Mouse (Mus musculus): ENCODE measurements around the gene Hoxc5. TPM values are rescaled to one million over a fixed set of nuclear protein-coding genes. Genes with fewer than 3 reads are reported as not detected.

Hoxc5 gene
- polyA plus RNA-seq, 1 experiment from 2014 or later, result 5.1 TPM

DNA sequence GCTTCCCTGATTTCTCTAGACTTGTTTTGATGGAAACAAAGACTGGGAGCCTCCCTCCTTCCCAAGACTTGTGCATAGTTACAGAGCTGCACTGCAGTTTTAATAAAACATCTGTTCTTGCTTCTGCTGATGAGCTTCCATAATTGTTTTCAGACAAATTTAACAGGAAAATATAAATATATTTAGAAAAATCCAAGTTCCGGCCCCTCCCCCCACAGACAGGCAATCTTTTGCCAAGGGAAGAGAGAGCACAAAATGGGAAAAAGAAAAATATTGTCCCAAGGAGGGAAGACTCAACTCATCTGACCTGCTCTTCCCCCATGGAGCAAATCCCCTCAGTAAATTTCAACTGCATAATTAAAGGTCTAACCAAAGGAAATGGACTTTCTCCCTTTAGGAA, 39.1 kb downstream of the Hoxc5 start:
- WGBS, result 19% methylated on average over 1 of the region's 1 CpGs
- Histone ChIP-seq H3K9ac (ENCODE audit: low read depth, low read length) (peak overlapping the region; percentile 57; the same call in 1 of the 2 replicates), H3K36me3 (ENCODE audit: control insufficient read depth, insufficient read depth, low read length) (no peaks in the 10 kb centered on the region; the same call in 1 of the 2 replicates), H3K4me2 (replicated peaks; ENCODE audit: low read depth, low read length) (peak overlapping the region; percentile 42), H3K27me3 (ENCODE audit: control insufficient read depth, insufficient read depth, low read length) (peaks cover 16% of the 10 kb centered on the region), H3K4me3 (ENCODE audit: low read length) (no peak overlapping the region; the same call in 1 of the 2 replicates), H3K27ac (ENCODE audit: low read depth, low read length) (peak overlapping the region; percentile 90), H3K4me1 (ENCODE audit: control insufficient read depth, insufficient read depth, low read length) (peaks cover 88% of the 10 kb centered on the region), H3K9me3 (ENCODE audit: control insufficient read depth, low read length) (no peaks in the 10 kb centered on the region)
- no peak for ATAC-seq (ENCODE audit: low FRiP score, low TSS enrichment)

DNA sequence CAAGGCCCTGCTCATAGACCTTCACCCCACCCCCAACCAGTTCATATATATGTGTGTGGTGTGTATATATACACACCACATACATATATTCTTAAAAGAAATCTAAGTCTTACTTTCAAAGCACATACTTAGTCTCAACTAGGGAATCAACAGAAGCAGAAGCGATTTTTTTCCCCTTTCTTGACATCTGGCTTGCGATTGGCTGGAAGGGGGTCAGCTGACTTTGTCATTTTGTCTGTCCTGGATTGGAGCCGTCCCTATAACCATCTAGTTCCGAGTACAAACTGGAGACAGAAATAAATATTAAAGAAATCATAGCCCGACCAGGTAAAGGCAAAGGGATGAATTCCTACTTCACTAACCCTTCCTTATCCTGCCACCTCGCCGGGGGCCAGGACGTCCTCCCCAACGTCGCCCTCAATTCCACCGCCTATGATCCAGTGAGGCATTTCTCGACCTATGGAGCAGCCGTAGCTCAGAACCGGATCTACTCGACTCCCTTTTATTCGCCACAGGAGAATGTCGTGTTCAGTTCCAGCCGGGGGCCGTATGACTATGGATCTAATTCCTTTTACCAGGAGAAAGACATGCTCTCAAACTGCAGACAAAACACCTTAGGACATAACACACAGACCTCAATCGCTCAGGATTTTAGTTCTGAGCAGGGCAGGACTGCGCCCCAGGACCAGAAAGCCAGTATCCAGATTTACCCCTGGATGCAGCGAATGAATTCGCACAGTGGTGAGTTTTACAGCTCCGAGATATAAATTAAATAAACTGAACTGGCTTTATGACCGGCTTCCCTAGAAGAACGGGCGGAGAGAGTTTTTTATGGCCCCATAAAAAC, 42.2 kb downstream of the Hoxc5 start:
- under 1% methylated on average over 27 of the region's 27 CpGs for WGBS
- Histone ChIP-seq H3K27ac (ENCODE audit: low read depth, low read length) (peak overlapping the region; percentile 90), H3K9me3 (ENCODE audit: control insufficient read depth, low read length) (no peaks in the 10 kb centered on the region), H3K4me3 (ENCODE audit: low read length) (peak overlapping the region; percentile 34), H3K9ac (ENCODE audit: low read depth, low read length) (peak overlapping the region; percentile 65), H3K36me3 (ENCODE audit: control insufficient read depth, insufficient read depth, low read length) (no peaks in the 10 kb centered on the region; the same call in 1 of the 2 replicates), H3K27me3 (ENCODE audit: control insufficient read depth, insufficient read depth, low read length) (peaks cover 17% of the 10 kb centered on the region), H3K4me1 (ENCODE audit: control insufficient read depth, insufficient read depth, low read length) (peaks cover 77% of the 10 kb centered on the region), H3K4me2 (replicated peaks; ENCODE audit: low read depth, low read length) (peak overlapping the region; percentile 61)
- ATAC-seq (ENCODE audit: low FRiP score, low TSS enrichment), result no peak

DNA sequence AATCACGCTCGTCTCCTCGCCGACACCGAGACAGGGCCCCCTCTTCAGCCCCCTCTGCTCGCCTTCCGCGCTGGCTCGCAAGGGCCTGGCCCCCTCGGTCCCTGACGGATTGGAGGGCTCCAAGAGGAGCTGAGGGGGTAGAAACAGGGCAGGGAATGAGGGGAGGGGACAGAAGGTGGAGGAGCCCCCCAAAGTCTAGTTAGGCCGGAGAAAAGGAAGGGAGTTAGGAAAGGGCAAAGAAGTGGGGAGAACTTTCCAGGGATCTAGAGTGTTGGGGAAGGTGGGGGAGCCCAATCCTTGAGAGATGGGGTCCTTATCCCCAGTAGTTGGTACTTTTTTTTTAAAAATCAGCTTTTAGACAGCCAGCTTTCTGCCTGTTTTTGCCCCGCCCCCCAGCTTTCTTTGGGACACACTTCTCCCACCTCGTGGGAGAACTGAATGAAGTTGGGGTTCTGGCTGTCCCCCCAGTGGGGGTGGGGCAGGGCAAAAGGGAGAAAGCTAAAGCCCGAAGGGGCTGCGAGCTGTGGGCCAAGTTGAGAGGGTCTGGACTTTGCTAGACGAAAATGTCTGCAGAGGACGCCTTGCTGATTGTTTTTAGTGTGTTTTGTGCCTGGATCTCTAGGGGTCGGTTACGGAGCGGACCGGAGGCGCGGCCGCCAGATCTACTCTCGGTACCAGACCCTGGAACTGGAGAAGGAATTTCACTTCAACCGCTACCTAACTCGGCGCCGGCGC, 43.0 kb downstream of the Hoxc5 start:
- peak overlapping the region; percentile 61 for H3K4me2 ChIP-seq (replicated peaks; ENCODE audit: low read depth, low read length)
- no peaks in the 10 kb centered on the region; the same call in 1 of the 2 replicates for H3K36me3 ChIP-seq (ENCODE audit: control insufficient read depth, insufficient read depth, low read length)
- WGBS, result 3% methylated on average over 31 of the region's 31 CpGs
- peaks cover 17% of the 10 kb centered on the region for H3K27me3 ChIP-seq (ENCODE audit: control insufficient read depth, insufficient read depth, low read length)
- peak overlapping the region; percentile 90 for H3K27ac ChIP-seq (ENCODE audit: low read depth, low read length)
- H3K9me3 ChIP-seq (ENCODE audit: control insufficient read depth, low read length), result no peaks in the 10 kb centered on the region
- peaks cover 74% of the 10 kb centered on the region for H3K4me1 ChIP-seq (ENCODE audit: control insufficient read depth, insufficient read depth, low read length)
- peak overlapping the region; percentile 34 for H3K4me3 ChIP-seq (ENCODE audit: low read length)
- peak overlapping the region; percentile 65 for H3K9ac ChIP-seq (ENCODE audit: low read depth, low read length)
- no peak for ATAC-seq (ENCODE audit: low FRiP score, low TSS enrichment)

DNA sequence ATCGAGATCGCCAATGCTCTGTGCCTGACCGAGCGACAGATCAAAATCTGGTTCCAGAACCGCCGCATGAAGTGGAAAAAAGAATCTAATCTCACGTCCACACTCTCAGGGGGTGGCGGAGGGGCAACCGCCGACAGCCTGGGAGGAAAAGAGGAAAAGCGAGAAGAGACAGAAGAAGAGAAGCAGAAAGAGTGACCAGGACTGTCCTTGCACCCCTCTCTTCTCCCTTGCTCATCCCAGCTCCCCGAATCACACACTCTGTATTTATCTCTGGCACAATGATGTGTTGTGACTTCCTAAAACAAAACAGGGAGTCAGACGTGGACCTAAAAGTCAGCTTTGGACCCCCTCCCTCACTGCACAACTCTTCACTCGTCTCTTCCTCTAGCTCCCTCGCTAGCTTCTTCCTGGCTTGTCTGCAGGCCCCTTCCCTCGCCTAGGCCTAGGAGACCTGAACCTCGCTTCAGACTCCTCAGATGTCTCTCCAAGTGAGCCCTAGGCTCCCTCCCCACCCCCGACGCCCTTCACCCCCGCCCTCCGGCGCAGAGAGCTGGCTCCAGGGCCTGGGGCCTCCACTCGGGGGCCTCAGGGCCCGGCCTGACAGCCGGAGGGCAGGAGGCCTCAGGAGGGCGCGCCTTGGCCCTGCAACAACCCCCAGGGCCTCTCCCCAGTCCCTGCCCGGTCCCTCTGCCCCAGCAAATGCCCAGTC, 43.8 kb downstream of the Hoxc5 start:
- H3K4me2 ChIP-seq (replicated peaks; ENCODE audit: low read depth, low read length), result peak overlapping the region; percentile 61
- 7% methylated on average over 28 of the region's 28 CpGs for WGBS
- H3K9me3 ChIP-seq (ENCODE audit: control insufficient read depth, low read length), result no peaks in the 10 kb centered on the region
- H3K9ac ChIP-seq (ENCODE audit: low read depth, low read length), result peak overlapping the region; percentile 65
- H3K4me3 ChIP-seq (ENCODE audit: low read length), result peak overlapping the region; percentile 34
- no peaks in the 10 kb centered on the region; the same call in 1 of the 2 replicates for H3K36me3 ChIP-seq (ENCODE audit: control insufficient read depth, insufficient read depth, low read length)
- H3K27ac ChIP-seq (ENCODE audit: low read depth, low read length), result peak overlapping the region; percentile 90
- peaks cover 74% of the 10 kb centered on the region for H3K4me1 ChIP-seq (ENCODE audit: control insufficient read depth, insufficient read depth, low read length)
- peaks cover 22% of the 10 kb centered on the region for H3K27me3 ChIP-seq (ENCODE audit: control insufficient read depth, insufficient read depth, low read length)
- no peak for ATAC-seq (ENCODE audit: low FRiP score, low TSS enrichment)

GRCm38 (mm10) chr15:103011928-103012486, 44.8 kb downstream of the Hoxc5 start:
- no peaks in the 10 kb centered on the region for H3K9me3 ChIP-seq (ENCODE audit: control insufficient read depth, low read length)
- H3K27me3 ChIP-seq (ENCODE audit: control insufficient read depth, insufficient read depth, low read length), result peaks cover 22% of the 10 kb centered on the region
- H3K9ac ChIP-seq (ENCODE audit: low read depth, low read length), result peak overlapping the region; percentile 58
- peaks cover 72% of the 10 kb centered on the region for H3K4me1 ChIP-seq (ENCODE audit: control insufficient read depth, insufficient read depth, low read length)
- peak overlapping the region; percentile 31 for H3K4me2 ChIP-seq (replicated peaks; ENCODE audit: low read depth, low read length)
- peak overlapping the region; percentile 30; the same call in 1 of the 2 replicates for H3K27ac ChIP-seq (ENCODE audit: low read depth, low read length)
- peak overlapping the region; percentile 16; the same call in 1 of the 2 replicates for H3K4me3 ChIP-seq (ENCODE audit: low read length)
- H3K36me3 ChIP-seq (ENCODE audit: control insufficient read depth, insufficient read depth, low read length), result no peaks in the 10 kb centered on the region; the same call in none of the 2 replicates
- 13% methylated on average over 26 of the region's 26 CpGs for WGBS
- ATAC-seq (ENCODE audit: low FRiP score, low TSS enrichment), result no peak

- Histone ChIP-seq H3K36me3 (ENCODE audit: control insufficient read depth, insufficient read depth, low read length) (no peaks in the 10 kb centered on the region; the same call in none of the 2 replicates), H3K9ac (ENCODE audit: low read depth, low read length) (peak overlapping the region; percentile 58; the same call in 1 of the 2 replicates), H3K4me3 (ENCODE audit: low read length) (peak overlapping the region; percentile 40; the same call in 1 of the 2 replicates), H3K27ac (ENCODE audit: low read depth, low read length) (peak overlapping the region; percentile 97), H3K9me3 (ENCODE audit: control insufficient read depth, low read length) (no peaks in the 10 kb centered on the region), H3K4me2 (replicated peaks; ENCODE audit: low read depth, low read length) (peak overlapping the region; percentile 61), H3K4me1 (ENCODE audit: control insufficient read depth, insufficient read depth, low read length) (peaks cover 72% of the 10 kb centered on the region), H3K27me3 (ENCODE audit: control insufficient read depth, insufficient read depth, low read length) (peaks cover 18% of the 10 kb centered on the region)
- 5% methylated on average over 17 of the region's 17 CpGs for WGBS
- ATAC-seq (ENCODE audit: low FRiP score, low TSS enrichment), result no peak
Observed at GRCm38 (mm10) chr15:103013238-103013984, 46.2 kb downstream of the Hoxc5 start.

DNA sequence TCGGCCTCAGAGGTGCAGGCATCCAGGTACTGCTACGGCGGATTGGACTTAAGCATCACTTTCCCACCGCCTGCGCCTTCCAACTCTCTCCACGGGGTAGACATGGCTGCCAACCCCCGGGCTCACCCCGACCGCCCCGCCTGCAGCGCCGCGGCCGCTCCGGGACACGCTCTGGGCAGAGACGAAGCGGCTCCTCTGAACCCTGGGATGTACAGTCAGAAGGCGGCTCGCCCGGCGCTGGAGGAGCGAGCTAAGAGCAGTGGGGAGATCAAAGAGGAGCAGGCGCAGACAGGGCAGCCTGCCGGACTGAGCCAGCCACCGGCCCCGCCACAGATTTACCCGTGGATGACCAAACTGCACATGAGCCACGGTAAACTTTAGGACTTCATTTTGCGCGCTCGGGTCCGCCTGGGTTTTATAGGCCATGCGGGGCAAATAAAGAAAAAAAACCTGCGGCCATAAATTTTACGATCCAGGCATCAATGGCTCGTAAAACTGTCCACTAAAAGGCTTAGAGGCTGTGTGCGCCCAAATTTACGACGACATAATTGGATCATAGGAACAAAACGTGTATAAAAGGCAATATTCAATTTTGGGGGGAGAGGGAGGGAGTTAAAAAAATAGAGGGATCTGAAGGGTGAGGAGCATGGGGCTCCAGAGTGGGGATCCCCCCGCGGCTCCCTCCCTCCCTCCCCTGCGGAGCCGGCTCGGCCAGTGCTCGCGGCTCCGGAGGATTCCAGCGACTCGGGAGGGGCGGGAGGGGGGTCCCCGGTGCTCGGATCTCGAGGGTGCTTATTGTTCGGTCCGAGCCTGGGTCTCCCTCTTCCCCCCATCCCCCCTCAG, 47.1 kb downstream of the Hoxc5 start:
- H3K4me2 ChIP-seq (replicated peaks; ENCODE audit: low read depth, low read length), result peak overlapping the region; percentile 61
- WGBS, result under 1% methylated on average over 47 of the region's 57 CpGs
- no peaks in the 10 kb centered on the region; the same call in none of the 2 replicates for H3K36me3 ChIP-seq (ENCODE audit: control insufficient read depth, insufficient read depth, low read length)
- peak; percentile 79 for ATAC-seq (ENCODE audit: low FRiP score, low TSS enrichment)
- no peaks in the 10 kb centered on the region for H3K9me3 ChIP-seq (ENCODE audit: control insufficient read depth, low read length)
- peak overlapping the region; percentile 97 for H3K27ac ChIP-seq (ENCODE audit: low read depth, low read length)
- peaks cover 15% of the 10 kb centered on the region for H3K27me3 ChIP-seq (ENCODE audit: control insufficient read depth, insufficient read depth, low read length)
- peaks cover 72% of the 10 kb centered on the region for H3K4me1 ChIP-seq (ENCODE audit: control insufficient read depth, insufficient read depth, low read length)
- H3K9ac ChIP-seq (ENCODE audit: low read depth, low read length), result peak overlapping the region; percentile 58
- H3K4me3 ChIP-seq (ENCODE audit: low read length), result peak overlapping the region; percentile 40
